Mouse (Mus musculus): ENCODE results near the gene Lmo2.

- TF ChIP-seq POLR2A (IDR thresholded peaks at IDR 0.05; ENCODE audit: low read depth, low read length) = no peak
- no peak for TF ChIP-seq CTCF (IDR thresholded peaks at IDR 0.05; ENCODE audit: borderline replicate concordance, insufficient read depth, low read length)
Measured at GRCm38 (mm10) chr2:103944859-103945258, 12.9 kb upstream of the Lmo2 start.
